ENCODE assay signal across 8 mouse cellular contexts in the genomic region with DNA sequence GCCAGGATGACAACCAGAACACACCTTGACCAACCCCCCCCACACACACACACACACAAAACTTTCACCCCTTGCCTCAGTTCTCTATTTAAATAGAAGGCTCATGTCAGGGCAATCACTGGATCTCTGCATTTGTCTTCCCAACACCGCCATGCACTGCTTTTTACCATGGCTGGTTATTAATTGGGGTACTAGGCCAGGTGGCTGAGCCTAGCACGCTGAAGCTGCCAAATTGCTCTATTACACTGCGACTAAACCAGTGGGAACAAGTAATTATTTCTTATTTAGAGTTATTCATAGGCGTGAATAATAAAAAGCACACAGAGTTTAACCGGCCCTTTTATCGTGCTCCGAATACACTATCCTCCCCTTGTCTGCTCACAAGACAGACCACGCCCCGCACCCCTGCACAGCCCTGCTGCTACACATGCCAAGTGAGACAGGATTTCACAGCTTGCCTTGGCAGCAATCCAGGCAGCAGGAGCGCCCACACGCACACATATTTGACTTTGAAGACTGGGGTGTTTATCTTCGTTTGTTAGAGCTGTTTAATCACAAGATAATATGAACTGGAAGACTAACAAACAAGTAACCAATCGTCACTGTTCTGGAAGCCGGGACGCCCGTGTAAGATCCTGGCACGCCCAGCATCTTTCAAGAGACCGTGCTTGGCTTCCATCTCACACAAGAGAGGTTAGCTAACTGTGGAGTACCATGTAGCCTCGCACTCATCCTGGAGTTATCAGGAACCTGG. TPM values are rescaled to one million over a fixed set of nuclear protein-coding genes. Genes with fewer than 3 reads are reported as not detected.
DNase-seq lines count a peak whose midpoint lies in the region; ATAC-seq and TF ChIP-seq lines count a peak whose summit lies in the region.

No protein-coding gene starts in this region.

- 9% methylated on average over 19 of the region's 19 CpGs for WGBS in forebrain, postnatal 0 days

- H3K4me1 ChIP-seq in forebrain, postnatal 0 days (ENCODE audit: insufficient read depth), result peaks cover 5% of the 10 kb centered on the region; the same call in 1 of the 2 replicates

- H3K27me3 ChIP-seq in forebrain, postnatal 0 days (ENCODE audit: insufficient read depth, low read length), result no peaks in the 10 kb centered on the region

- H3K36me3 ChIP-seq in forebrain, postnatal 0 days (ENCODE audit: insufficient read depth), result no peaks in the 10 kb centered on the region

- no peaks in the 10 kb centered on the region for H3K9me3 ChIP-seq in forebrain, postnatal 0 days (ENCODE audit: low read length)

- DNase-seq in CD4-positive helper T cell, adult 2 months (ENCODE audit: low read depth, low spot score), result peak; percentile 22
- peak; percentile 98 for DNase-seq in brain, embryonic 14.5 days (ENCODE audit: low read depth)
- DNase-seq in forebrain, postnatal 0 days, result peak; percentile 89
- peak; percentile 79 for DNase-seq in heart, postnatal 4 days
- peak; percentile 82 for DNase-seq in layer of hippocampus, adult 9-11 months
- DNase-seq in lung, postnatal 10 days, result peak; percentile 81
- peak; percentile 79 for DNase-seq in right cerebral cortex, postnatal 14 days

- peak; percentile 94 for ATAC-seq in forebrain, postnatal 0 days
- ATAC-seq in granulocyte monocyte progenitor cell, adult 5-6 weeks (replicated peaks; ENCODE audit: poor library complexity, severe bottlenecking), result no peak

- peak overlapping the region; percentile 38 for H3K4me2 ChIP-seq in forebrain, postnatal 0 days (ENCODE audit: low read depth)

- no peak for TF ChIP-seq POLR2A in brain, embryonic 14.5 days (IDR thresholded peaks at IDR 0.05; ENCODE audit: borderline replicate concordance, extremely low read depth, insufficient read depth, insufficient read length, poor library complexity, severe bottlenecking)

- 0 out of 2 replicates have a peak overlapping the region, but pooled peaks have one; percentile 29 for H3K27ac ChIP-seq in forebrain, postnatal 0 days (ENCODE audit: low read depth, low read length)

- H3K9ac ChIP-seq in forebrain, postnatal 0 days, result no peak overlapping the region

- 0 out of 2 replicates have a peak overlapping the region, but pooled peaks have one; percentile 11 for H3K4me3 ChIP-seq in forebrain, postnatal 0 days (ENCODE audit: low read depth, low read length)

- TF ChIP-seq CTCF in brain, embryonic 14.5 days (IDR thresholded peaks at IDR 0.05; ENCODE audit: borderline replicate concordance, extremely low read depth, insufficient read depth, insufficient read length), result no peak
- TF ChIP-seq CTCF in forebrain, postnatal 0 days (IDR thresholded peaks at IDR 0.05; ENCODE audit: low read depth), result no peak

RNA-seq across cellular contexts. Expression of a gene that starts 38.3 kb away (rescaled TPM):
- polyA plus RNA-seq in brain, embryonic 14.5 days (2012; rRNA removed), result 27.1 and 35.5 TPM in 2 replicates
- total RNA-seq in forebrain, postnatal 0 days (2014; rRNA removed), result 23.2 and 33.6 TPM in 2 replicates
- polyA plus RNA-seq in forebrain, postnatal 0 days (2015; fragmentation: Nextera tagmentation; extraction: Ambion mirVana), result 25.2 and 37.3 TPM in 2 replicates
- total RNA-seq in heart, postnatal 4 days (2021), result 10 to 100 TPM; 32.6 to 33.3 TPM
- total RNA-seq in granulocyte monocyte progenitor cell, adult 5-6 weeks (2014; fragmentation: Nextera tagmentation), result 26.0 and 36.6 TPM in 2 replicates
- total RNA-seq in granulocyte monocyte progenitor cell, adult 5-6 weeks (2017), result 29.3 and 39.8 TPM in 2 replicates

Comparison
In these comparisons a context has a peak if more than half of its experiments do, and no peak if none do; other contexts are left out.
1. DNase-seq: peak in every context shown above with its lines; median percentile 98 in brain, embryonic 14.5 days; 89 in forebrain, postnatal 0 days; 82 in layer of hippocampus, adult 9-11 months; 81 in lung, postnatal 10 days; 79 in heart, postnatal 4 days; 79 in right cerebral cortex, postnatal 14 days; 22 in CD4-positive helper T cell, adult 2 months.